Comparison of ENCODE assay signal across 8 mouse cellular contexts in genomic region chr2:181213021-181213445, GRCm38 (mm10). TPM values are rescaled to one million over a fixed set of nuclear protein-coding genes. Genes with fewer than 3 reads are reported as not detected.
DNase-seq lines count a peak whose midpoint lies in the region; ATAC-seq and TF ChIP-seq lines count a peak whose summit lies in the region.

Gene Srms, minus strand, starts transcription at chr2:181213185.

- no peak for TF ChIP-seq CTCF in spleen, adult 2 months (IDR thresholded peaks at IDR 0.05; ENCODE audit: extremely low read depth, insufficient read depth, insufficient read length, insufficient replicate concordance)
- no peak for TF ChIP-seq CTCF in forebrain, postnatal 0 days (IDR thresholded peaks at IDR 0.05; ENCODE audit: low read depth)

- peak within 1 kb of the TSS; percentile 54 for H3K4me3 ChIP-seq in spleen, adult 2 months (ENCODE audit: extremely low read depth, insufficient read depth, insufficient read length)
- peak within 1 kb of the TSS; percentile 16 for H3K4me3 ChIP-seq in forebrain, postnatal 0 days (ENCODE audit: low read depth, low read length)
- H3K4me3 ChIP-seq in intestine, embryonic 16.5 days (ENCODE audit: low read length): peak within 1 kb of the TSS; percentile 44
- H3K4me3 ChIP-seq in liver, embryonic 16.5 days (ENCODE audit: low read depth, low read length): peak within 1 kb of the TSS; percentile 51
- peak within 1 kb of the TSS; percentile 23 for H3K4me3 ChIP-seq in neural tube, embryonic 11.5 days (ENCODE audit: low read depth, low read length)

- 3% methylated on average over 17 of the region's 17 CpGs for WGBS in spleen, adult 2 months
- 2% methylated on average over 17 of the region's 17 CpGs for WGBS in forebrain, postnatal 0 days
- 1% methylated on average over 17 of the region's 17 CpGs for WGBS in intestine, embryonic 16.5 days
- 1% methylated on average over 17 of the region's 17 CpGs for WGBS in liver, embryonic 16.5 days (ENCODE audit: insufficient replicate concordance)
- under 1% methylated on average over 17 of the region's 17 CpGs for WGBS in neural tube, embryonic 11.5 days

- ATAC-seq in forebrain, postnatal 0 days: no peak
- peak; percentile 81 for ATAC-seq in intestine, embryonic 16.5 days
- ATAC-seq in liver, embryonic 16.5 days (ENCODE audit: low read depth): peak; percentile 78
- ATAC-seq in neural tube, embryonic 11.5 days (ENCODE audit: insufficient read depth, low FRiP score, low TSS enrichment): no peak

- peak in 1 of 2 experiments; percentile 42 for DNase-seq in spleen, adult 2 months (ENCODE audit: low read depth in 1 of 2, low spot score in 2 of 2)
- no peak for DNase-seq in spleen, postnatal 4 days (ENCODE audit: low spot score in 2 of 2)
- DNase-seq in forebrain, postnatal 0 days: no peak
- DNase-seq in neural tube, embryonic 11.5 days (ENCODE audit: low spot score): no peak
- DNase-seq in left cerebral cortex, postnatal 14 days (ENCODE audit: low spot score in 2 of 2): no peak
- no peak for DNase-seq in layer of hippocampus, adult 9-11 months

- no peaks in the 10 kb centered on the region for H3K36me3 ChIP-seq in spleen, adult 2 months (ENCODE audit: control insufficient read depth, insufficient read depth, low read length)
- no peaks in the 10 kb centered on the region for H3K36me3 ChIP-seq in forebrain, postnatal 0 days (ENCODE audit: insufficient read depth)
- H3K36me3 ChIP-seq in intestine, embryonic 16.5 days (ENCODE audit: control insufficient read depth, insufficient read depth, low read length): no peaks in the 10 kb centered on the region
- H3K36me3 ChIP-seq in liver, embryonic 16.5 days (ENCODE audit: control insufficient read depth, insufficient read depth): no peaks in the 10 kb centered on the region
- H3K36me3 ChIP-seq in neural tube, embryonic 11.5 days (ENCODE audit: control insufficient read depth, insufficient read depth, low read length): no peaks in the 10 kb centered on the region

- H3K27me3 ChIP-seq in spleen, adult 2 months (ENCODE audit: control insufficient read depth, insufficient read depth, low read length): peaks cover 2% of the 10 kb centered on the region; the same call in 1 of the 2 replicates
- H3K27me3 ChIP-seq in forebrain, postnatal 0 days (ENCODE audit: insufficient read depth, low read length): peaks cover 14% of the 10 kb centered on the region
- peaks cover 25% of the 10 kb centered on the region; the same call in 1 of the 2 replicates for H3K27me3 ChIP-seq in intestine, embryonic 16.5 days (replicated peaks; ENCODE audit: control insufficient read depth, insufficient read depth, low read length)
- H3K27me3 ChIP-seq in liver, embryonic 16.5 days (ENCODE audit: control insufficient read depth, insufficient read depth, low read depth, low read length): peaks cover 43% of the 10 kb centered on the region
- peaks cover 31% of the 10 kb centered on the region for H3K27me3 ChIP-seq in neural tube, embryonic 11.5 days (ENCODE audit: control insufficient read depth, insufficient read depth, low read length)

- intact Hi-C loops in left cerebral cortex, postnatal 14 days (cut with DNase I): no loop called here

- no peak within 1 kb of the TSS for H3K27ac ChIP-seq in spleen, adult 2 months (ENCODE audit: insufficient read depth, low read length)
- H3K27ac ChIP-seq in forebrain, postnatal 0 days (ENCODE audit: low read depth, low read length): no peak within 1 kb of the TSS
- no peak within 1 kb of the TSS for H3K27ac ChIP-seq in intestine, embryonic 16.5 days (ENCODE audit: low read length)
- no peak within 1 kb of the TSS for H3K27ac ChIP-seq in liver, embryonic 16.5 days (ENCODE audit: low read length)
- no peak within 1 kb of the TSS for H3K27ac ChIP-seq in neural tube, embryonic 11.5 days (ENCODE audit: low read depth, low read length)

- H3K4me1 ChIP-seq in spleen, adult 2 months (ENCODE audit: control insufficient read depth, insufficient read depth, insufficient read length): no peaks in the 10 kb centered on the region
- H3K4me1 ChIP-seq in forebrain, postnatal 0 days (ENCODE audit: insufficient read depth): no peaks in the 10 kb centered on the region
- H3K4me1 ChIP-seq in intestine, embryonic 16.5 days (ENCODE audit: control insufficient read depth, insufficient read depth, low read length): no peaks in the 10 kb centered on the region
- H3K4me1 ChIP-seq in liver, embryonic 16.5 days (ENCODE audit: control insufficient read depth, low read depth, low read length): peaks cover 21% of the 10 kb centered on the region
- H3K4me1 ChIP-seq in neural tube, embryonic 11.5 days (ENCODE audit: control insufficient read depth, insufficient read depth, low read length): peaks cover 11% of the 10 kb centered on the region

- H3K4me2 ChIP-seq in forebrain, postnatal 0 days (ENCODE audit: low read depth): peak within 1 kb of the TSS; percentile 47
- peak within 1 kb of the TSS; percentile 72 for H3K4me2 ChIP-seq in intestine, embryonic 16.5 days (ENCODE audit: low read depth, low read length)
- H3K4me2 ChIP-seq in liver, embryonic 16.5 days (ENCODE audit: low read depth, low read length): peak within 1 kb of the TSS; percentile 72
- H3K4me2 ChIP-seq in neural tube, embryonic 11.5 days (ENCODE audit: low read depth): peak within 1 kb of the TSS; percentile 43

- H3K9ac ChIP-seq in forebrain, postnatal 0 days: 0 out of 2 replicates have a peak within 1 kb of the TSS, but pooled peaks have one; percentile 2
- peak within 1 kb of the TSS; percentile 9 for H3K9ac ChIP-seq in intestine, embryonic 16.5 days (ENCODE audit: low read depth, low read length)
- H3K9ac ChIP-seq in liver, embryonic 16.5 days (ENCODE audit: low read depth, low read length): peak within 1 kb of the TSS; percentile 45
- H3K9ac ChIP-seq in neural tube, embryonic 11.5 days (ENCODE audit: low read length): peak within 1 kb of the TSS; percentile 31

- H3K9me3 ChIP-seq in forebrain, postnatal 0 days (ENCODE audit: low read length): no peaks in the 10 kb centered on the region
- no peaks in the 10 kb centered on the region for H3K9me3 ChIP-seq in intestine, embryonic 16.5 days (ENCODE audit: control insufficient read depth, low read length)
- no peaks in the 10 kb centered on the region for H3K9me3 ChIP-seq in liver, embryonic 16.5 days (replicated peaks; ENCODE audit: control insufficient read depth, low read length)
- no peaks in the 10 kb centered on the region for H3K9me3 ChIP-seq in neural tube, embryonic 11.5 days (ENCODE audit: control insufficient read depth, low read length)

- no peak for TF ChIP-seq POLR2A in spleen, adult 2 months (IDR thresholded peaks at IDR 0.05; ENCODE audit: low read depth, low read length)

RNA-seq across cellular contexts. Expression of gene Srms, which starts in this region (rescaled TPM):
- polyA plus RNA-seq in spleen, adult 2 months (2012; rRNA removed): 1.4 and 1.9 TPM in 2 replicates
- total RNA-seq in forebrain, postnatal 0 days (2014; rRNA removed): 0.15 and 0.43 TPM in 2 replicates
- polyA plus RNA-seq in forebrain, postnatal 0 days (2015; fragmentation: Nextera tagmentation; extraction: Ambion mirVana): 0.10 TPM in 1 of 2 replicates, not detected in the other
- 0.10 and 0.20 TPM in 2 replicates for polyA plus RNA-seq in intestine, embryonic 16.5 days (2015; fragmentation: Nextera tagmentation; extraction: Ambion mirVana)
- 0.51 and 0.54 TPM in 2 replicates for polyA plus RNA-seq in liver, embryonic 16.5 days (2015; fragmentation: Nextera tagmentation; extraction: Ambion mirVana)
- polyA plus RNA-seq in neural tube, embryonic 11.5 days (2014; fragmentation: Nextera tagmentation; extraction: Ambion mirVana): 0.12 TPM in 1 of 2 replicates, not detected in the other
- total RNA-seq in left cerebral cortex, postnatal 14 days (2021): under 1 TPM; 0.30 to 0.35 TPM

Comparison
In these comparisons a context has a peak if more than half of its experiments do, and no peak if none do; other contexts are left out.
1. Peak in ATAC-seq, H3K4me3 ChIP-seq, H3K9ac ChIP-seq and H3K4me2 ChIP-seq in intestine, embryonic 16.5 days; RNA of the gene not detected or under 1 TPM.
2. Peak in ATAC-seq, H3K4me3 ChIP-seq, H3K9ac ChIP-seq and H3K4me2 ChIP-seq in liver, embryonic 16.5 days; RNA of the gene not detected or under 1 TPM.